Mouse (Mus musculus) layer of hippocampus, postnatal 36 days (tissue): ENCODE data around the gene Tmc6. TPM values are rescaled to one million over a fixed set of nuclear protein-coding genes. Genes with fewer than 3 reads are reported as not detected.

ENCODE experiments used
- DNase-seq, 2 experiments: peaks; one replicate each; pipeline ENCODE4 v3.0.0; 2022
- total RNA-seq, 2 experiments: library from RNA; stranded (reverse); gene quantifications; 2 replicates each; pipeline ENCODE4 v1.2.3; 2021

The Tmc6 gene
- total RNA-seq, 2 experiments from 2014 or later, result 7.3 to 9.7 TPM

DNA sequence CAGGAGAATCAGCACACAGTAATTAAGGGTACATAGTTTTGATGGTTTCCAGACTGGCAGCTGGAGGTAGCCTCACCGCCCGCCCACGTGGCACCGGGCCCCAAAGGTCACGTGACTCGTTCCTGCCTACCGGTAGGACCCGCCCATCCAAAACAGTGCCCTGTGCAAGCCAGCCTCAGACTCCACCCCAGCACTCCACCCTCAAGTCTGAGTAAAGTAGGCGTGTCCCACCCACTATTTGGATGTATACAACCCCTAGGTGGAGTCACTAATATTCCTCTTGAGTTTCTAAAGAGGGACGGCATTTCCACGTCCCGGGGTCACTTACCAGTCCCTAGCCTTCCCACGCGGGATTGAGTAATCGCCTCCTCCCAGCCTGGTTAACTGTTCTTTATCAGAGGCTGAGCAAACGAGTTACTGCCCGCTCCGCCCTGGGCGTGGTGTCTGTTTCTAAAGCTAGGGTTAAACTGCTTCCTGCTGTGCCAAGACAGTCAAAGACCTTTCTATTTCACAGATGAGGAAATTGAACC is 1.4 kb downstream of the Tmc6 start:
- no peak for DNase-seq

DNA sequence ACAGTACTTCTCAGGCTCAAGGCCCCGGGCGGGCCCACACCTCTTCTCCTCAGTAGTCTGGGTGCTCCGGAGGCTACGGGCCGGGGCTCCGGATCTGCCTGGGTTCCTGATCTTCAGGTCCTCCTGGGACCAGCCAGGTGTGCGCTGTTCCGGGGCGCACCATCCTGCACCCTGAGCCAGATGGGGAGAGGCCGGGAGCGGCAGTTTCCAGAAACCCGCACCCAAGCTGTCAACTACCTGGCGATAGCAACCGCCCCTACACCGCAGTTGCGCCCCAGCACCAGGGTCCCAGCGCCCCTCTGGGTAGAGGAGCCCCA is 1.8 kb downstream of the Tmc6 start:
- DNase-seq, result no peak

DNA sequence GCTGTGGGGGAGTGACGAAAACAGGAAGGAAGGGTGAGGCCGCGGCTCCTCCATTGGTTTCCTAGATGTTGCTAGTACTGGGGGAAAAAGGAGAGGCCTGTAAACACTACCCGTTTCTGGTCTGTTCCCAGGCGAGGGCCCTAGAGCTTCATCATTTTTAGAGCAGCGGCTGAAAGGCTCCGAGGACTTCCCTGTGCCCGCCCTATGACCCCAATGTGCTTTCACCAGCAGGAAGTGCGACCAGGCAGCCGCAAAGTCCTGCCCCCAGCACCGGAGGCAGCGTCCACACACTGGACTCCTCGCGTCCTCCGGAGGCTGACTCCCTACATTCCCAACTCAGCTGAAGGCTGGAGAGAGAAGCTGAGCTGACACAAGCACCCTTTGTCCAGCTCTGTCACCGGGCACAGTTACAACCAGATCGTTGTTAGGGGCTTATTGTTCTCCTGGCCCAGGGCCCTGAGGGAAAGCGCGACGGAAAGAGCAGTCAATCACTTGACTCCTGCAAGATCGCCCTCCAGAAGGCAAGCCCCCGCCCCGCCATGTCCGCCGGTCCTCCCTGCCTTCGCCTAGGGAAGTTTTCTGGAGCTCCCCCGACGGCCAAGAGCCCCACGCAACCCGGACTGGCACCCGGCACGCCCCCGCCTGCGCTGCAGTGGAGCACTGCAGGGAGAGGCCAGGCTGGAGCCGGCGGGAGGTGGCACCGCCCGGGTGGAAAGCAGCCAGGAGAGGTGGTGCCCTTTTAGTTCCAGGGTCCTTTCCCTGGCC is 2.4 kb downstream of the Tmc6 start:
- peak in 1 of 2 experiments; percentile 50 for DNase-seq

DNA sequence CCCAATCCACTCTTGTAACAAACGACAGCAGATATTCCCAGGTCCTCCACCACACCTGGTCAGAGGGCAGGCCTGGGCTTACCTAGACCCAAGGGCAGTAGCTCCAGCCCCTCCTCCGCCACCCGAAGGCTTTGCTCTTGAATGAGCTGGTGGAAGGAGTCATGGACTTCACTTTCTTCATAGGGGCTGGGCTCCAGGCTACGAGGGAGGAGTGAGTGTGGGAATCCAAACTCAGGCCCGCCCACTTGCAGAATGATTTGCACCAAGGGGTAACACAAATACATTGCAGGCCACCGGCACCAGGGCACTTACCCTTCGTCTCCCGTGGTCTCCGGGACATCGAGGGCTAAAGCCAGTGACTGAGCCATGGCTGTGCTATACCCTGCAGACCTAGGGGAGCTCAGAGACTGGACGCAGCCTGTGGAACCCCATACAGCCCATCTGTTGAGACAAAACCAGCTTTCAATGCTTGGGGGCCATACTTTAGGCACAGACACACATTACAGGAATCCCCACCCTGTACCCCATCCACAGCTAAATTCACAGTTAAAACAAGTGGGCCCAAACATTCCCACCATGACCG is 3.1 kb downstream of the Tmc6 start:
- no peak for DNase-seq

DNA sequence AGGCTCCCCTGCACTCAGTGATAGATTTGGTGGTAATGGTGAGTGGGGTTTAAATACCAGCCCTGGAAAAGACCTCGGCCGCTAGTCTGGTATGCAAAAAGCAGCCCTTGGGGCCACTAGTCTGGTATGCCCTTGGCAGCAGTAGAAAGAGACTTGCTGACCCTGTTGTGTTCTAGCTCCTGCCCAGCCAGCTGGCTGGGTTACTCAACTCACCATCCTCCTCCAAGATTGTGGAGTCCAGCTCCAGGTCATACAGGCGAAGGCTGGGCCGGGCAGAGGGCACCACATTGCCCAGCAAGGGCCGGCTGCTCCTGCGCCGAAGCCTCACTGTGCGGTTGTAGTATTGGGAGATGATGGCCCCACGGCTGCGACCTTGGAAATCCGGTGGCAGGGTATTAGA is 4.0 kb downstream of the Tmc6 start:
- no peak for DNase-seq

DNA sequence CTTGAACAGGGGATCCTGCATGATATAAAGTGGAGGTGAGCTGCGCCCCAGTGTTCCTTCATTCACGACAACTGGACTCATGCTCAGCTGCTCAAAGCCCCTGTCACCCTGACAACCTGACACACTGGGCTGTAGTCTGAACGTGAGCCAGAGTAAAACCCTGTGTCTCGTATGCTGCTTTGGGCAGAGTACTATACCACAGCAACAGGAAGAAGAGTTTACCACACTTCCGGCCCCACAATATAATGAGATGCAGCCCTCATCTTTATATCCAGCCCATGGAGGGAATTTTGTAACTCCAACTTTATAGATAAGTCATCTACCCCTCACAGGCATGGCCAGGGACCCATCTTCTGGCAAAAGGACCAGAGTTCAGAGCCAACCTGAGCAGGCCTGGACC is 4.9 kb downstream of the Tmc6 start:
- DNase-seq, result no peak

DNA sequence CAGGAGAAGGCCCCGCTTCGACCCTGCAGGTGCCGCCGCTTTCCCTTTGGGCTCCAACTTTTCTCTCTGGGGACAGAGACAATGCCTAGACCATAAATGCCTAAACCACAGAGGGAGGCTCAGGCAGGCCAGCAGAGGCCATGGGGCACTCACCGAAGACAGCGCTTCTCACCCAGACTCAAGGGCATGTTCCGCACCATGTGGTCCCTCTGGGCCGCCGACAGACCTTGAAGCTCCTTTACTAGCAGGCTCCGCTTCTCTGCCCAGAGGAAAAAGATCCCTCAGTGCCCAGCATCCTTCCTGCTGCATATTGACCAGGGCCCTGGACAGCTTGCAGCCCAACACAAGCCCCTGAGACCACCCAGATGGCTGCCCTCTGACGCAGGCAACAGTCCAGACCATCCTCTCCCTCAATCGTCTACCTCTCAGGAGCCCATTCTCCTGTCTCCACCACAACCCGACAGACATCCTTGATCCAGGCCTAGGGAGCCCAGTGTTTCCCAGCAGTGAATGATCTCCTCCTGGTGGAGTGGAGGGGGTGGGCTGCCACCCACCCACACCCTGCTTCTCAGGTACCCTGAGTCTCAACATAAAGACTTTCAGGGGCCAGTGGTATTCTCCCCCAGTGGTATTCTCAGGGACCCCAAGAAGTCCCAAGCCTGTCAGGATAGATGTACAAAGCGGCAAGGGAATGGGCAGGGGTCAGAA is 5.8 kb downstream of the Tmc6 start:
- DNase-seq, result no peak

DNA sequence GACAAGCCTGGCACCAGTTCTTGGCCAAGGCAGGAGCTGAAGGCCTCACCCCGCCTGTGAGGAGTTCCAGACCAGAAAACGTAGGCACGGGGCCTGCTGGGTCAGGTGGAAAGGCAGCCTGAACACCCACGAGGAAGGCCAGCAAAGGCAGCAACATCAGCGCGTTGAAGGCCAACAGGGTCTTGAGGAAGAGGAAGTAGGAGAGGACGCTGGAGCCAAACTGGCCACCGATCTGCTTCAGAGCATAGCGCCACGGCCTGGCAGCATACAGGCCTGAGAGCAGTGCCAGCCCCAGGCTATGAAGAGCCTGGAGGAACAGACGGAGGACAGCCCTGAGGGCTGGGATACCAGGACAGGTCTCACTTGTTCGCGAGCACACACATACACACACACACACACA is 6.5 kb downstream of the Tmc6 start:
- no peak for DNase-seq

DNA sequence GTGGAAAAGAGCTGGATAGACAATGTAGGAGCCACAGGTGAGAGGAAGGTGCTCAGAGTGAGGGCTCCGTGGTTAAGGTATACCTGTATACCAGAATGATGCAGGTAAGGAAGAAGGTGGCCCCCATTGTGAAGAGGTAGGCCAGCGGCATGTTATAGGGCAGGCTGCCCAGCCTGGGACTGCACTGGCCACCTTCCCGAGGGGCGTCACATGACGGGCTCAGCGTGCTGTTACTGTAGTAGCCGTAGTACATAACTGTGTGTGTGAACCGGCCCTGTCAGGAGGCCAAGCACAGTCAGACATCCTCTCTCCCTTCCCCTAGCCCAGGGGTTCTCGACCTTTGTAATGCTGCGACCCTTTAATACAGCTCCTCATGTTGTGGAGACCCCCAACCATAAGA is 7.1 kb downstream of the Tmc6 start:
- DNase-seq, result no peak

DNA sequence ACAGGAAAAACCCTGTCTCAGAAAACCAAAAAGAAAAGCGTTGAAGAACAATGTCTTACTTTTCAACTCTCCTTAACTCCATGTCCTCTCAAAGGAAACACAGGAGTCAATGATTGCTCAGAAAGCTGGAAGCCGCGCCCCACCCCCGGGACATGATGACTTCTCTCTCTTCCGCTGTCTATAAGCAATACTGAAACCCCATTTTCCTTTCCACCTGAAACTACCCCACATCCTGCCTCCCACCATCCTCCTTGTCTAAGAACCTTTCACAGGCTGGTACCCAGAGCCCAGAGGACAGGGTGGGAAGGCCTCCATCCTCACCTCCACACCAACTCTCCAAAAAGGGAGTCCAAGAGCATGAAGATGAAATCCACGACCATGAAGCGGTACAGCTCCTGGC is 9.6 kb downstream of the Tmc6 start:
- no peak for DNase-seq

DNA sequence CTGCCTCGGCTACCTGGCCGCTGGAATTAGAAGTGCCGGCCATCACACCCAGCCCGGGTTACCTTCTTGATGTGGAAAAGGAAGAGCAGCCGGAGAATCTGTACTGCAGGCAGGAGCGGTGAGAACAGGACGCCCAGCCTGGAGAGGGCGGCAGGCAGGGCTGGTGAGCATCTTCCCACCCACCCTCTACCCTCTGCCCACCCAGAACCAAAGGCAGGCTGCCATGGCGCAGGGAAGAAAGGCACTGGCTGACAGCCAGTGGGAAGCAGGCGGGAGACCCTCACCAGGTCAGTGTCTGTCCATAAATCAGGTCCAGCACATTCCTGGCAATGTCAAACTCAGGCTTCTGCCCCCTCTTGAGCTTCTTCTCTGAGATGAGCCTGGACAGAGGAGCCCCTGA is 11.6 kb downstream of the Tmc6 start:
- DNase-seq, result no peak

DNA sequence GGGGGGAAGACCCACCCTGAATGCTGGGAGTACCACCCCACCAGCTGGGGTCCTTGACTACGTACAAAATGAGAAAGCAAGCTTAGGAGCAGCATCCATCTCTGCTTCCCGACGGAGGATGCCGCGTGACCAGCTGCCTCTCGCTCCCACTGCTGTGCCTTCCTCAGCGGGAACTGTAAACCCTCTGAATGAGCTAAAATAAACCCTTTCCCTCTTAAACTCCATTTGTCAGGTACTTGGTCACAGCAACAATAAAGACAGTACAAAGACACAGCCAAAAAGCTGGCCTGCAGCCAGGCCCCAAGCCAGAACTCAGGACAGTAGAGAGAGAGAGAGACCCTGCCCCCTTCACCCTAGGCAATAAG is 12.3 kb downstream of the Tmc6 start:
- no peak for DNase-seq

DNA sequence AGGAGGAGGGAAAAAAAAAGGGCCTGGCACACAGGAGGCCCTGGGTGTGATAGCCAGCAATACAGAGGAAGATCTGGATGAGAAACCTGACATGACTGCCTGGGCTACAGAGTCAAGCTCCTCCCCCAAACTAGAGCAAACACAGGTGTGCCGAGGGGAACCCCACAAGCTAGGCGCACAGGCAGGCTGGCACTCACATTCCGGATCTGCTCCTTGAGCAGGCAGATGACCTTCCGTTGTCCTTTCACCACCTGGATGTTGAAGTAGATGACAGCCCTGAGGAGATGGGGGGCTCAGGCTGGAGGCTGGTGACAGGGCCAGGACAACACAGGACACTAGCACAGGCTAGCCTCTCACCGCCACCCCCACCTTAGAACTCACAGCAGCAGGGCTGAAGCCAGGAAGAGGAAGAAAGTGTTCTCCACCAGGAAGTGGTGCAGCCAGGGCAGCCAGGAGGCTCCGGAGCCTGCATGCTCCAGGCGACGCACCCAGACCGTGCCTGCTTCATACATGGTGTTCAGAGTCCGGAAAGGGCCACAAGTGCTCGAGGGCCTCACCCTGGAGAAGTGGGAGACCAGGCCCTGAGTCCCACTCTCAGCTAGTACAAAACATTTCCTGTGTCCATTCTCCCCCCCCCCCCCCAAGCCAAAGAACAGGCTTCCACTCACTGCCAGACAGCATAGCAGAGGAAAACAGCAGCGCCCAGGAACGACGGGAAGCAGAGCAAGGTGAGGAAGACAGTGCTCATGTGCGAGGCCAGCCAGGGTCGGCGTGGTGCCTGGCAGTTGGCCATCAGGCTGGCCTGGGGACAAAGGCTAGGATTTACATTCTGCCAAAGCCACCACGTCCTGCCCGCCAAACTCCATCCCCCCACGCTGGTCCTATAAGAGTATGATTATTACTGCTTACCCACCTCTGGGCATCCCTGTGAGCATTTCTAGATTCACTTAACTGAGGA is 13.0 kb downstream of the Tmc6 start:
- DNase-seq, result no peak

DNA sequence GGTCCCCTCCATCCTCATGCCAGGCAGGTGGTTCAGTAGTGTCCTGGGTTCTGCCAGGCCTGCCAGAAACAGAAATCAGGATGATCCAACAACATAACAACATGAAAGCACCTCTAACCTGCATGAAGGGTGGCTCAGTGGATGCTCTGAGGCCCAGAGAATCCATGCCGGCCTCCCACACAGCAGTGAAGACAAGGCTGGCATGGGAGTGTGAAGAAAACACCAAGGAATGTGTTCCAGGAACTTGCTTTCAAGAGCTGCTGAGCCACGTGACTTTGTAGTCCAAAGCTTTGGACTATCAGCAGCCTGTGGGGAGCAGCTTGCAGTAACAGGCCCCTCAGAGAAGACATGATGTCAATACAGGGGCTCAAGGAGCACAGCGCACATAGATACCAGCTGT is 15.7 kb downstream of the Tmc6 start:
- no peak for DNase-seq

DNA sequence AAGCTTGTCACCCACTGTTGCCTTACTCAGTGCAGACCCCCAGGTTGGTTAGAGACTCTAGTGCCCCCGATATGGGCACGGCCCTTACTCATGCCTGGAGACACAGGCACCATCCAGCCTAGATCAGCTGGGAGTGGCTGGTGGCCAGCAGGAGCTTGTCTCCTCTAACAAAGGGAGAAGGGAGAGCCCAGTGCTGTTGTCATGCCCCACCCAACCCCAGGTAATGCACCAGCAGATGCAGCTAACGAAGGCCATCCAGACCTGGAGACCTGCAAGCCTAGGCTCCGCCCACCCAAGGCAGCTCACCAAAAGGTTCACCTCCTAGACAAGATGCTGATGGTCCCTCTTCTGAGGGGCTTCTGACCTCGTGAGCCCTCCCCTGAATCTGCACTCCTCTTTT is 16.6 kb downstream of the Tmc6 start:
- no peak for DNase-seq

DNA sequence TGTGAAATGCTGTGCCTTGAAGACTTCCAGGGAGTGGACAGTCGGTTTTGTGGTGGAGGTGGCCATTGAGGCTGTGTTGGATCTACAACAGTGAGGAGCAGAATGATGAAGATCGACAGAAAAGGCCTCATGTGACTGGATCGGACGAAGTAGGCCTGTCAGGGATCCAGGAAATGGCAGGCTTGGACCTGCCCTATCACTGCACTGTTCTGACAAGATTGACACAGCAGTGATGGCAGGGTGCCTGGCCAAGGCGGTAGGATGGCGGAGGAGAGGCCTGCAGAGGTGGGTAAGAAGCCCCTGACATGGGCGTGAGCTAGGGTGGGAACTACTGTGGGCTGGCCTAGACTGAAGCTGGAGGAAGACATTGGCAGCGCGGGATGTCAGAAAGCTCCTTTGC is 17.7 kb downstream of the Tmc6 start:
- no peak for DNase-seq

DNA sequence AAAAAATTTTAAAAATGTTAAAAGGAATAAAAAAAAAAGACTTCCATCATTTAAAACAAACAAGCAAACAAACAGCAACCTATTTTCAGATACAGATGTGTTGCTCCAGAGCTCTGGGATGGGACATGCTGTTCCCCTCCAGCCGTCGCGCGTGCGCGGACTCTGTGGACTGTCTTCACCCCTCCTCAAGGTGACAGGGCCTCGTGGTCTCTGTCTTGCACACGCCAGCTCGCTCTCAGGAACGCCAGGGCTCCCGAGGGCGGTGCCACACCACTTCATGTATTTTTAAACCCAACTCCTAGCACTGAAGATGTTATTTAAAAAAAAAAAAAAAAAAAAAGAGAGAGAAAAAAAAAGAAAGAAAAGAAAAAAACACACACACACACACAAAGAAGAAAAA is 19.8 kb downstream of the Tmc6 start:
- DNase-seq, result no peak

DNA sequence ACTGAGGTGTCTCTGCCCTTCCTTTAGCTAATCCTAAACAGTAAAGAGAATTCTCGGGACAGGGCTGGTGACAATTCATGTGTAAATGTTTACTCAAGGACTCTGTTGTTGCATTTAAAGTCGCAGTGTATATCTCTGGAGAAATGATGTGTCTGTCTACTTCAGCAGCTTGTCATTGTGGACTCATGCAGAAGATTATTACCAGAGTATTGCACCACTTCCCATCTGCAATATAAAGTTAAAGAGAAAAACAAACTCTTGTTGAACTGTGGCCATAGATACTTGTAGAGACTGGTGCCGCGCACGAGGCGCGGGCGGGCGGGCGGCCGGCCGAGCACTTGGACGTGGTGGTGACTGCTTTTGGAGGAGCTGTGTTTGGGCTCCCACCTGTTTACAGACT is 20.2 kb downstream of the Tmc6 start:
- DNase-seq, result no peak

DNA sequence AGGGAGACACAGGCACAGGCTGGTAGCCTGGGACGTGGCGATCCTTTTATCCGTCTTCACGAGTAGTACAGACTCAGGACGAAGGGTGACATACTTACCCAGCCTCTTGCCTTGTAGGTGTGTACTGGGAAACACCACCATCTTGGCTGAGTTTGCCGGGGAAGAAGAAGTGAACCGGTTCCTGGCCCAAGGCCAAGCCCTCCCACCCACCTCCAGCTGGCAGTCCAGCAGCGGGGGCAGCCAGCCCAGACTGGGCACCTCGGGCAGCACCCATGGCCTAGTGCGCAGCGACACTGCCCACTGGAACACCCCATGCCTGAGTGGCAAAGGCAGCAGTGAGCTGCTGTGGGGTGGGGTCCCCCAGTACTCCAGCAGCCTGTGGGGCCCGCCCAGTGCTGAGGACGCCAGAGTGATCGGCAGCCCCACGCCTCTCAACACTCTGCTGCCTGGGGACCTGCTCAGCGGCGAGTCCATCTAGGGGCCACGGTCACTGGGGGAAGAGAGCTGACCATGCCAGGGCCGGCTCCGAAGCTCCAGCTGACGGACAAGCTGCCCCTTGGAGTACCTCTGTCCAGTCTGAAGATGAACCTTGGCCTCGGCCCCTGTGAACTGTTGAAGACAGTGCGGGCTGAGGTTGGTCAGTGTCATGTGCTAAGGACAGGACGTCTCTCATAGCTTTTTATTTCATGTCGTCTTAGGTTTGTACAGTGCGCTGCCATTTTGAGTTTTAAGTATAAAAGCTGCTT is 21.5 kb downstream of the Tmc6 start:
- no peak for DNase-seq

DNA sequence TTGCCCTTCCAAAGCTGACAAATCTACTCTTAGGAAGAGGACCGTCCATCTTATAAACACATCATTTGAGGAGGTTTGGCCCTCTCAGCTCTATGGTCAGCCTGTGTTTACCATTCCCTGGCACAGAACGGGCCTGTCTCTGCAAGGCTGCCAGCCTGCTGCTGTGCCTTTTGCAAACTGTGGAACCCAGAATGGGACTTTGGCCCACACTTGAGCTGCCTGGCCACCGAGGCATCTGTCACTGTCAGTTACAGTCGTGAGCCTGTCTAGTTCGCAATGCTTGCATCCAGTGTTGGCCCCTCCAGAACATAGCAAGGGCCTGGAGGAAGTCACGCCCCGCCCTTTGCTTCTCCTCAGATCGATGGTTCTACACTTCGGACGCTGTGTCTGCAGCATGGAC is 22.7 kb downstream of the Tmc6 start:
- no peak for DNase-seq

DNA sequence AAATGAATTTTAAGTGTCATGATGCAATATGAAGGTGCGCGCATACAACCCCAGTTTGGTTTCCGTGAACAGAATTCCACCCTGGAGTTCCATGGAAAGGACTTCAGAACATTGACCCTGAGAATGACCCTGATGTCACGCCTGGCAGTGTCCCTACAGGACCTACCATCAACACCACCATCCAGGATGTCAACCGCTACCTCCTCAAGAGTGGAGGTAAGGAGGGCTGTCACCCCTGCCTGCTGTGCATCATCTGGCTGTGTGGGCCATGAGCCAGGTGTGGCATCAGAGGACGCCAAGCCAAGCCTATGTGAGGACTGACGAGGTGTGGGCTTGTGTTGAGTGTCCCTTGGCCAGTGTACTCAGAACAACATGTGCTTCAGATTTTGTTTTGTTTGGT is 26.1 kb downstream of the Tmc6 start:
- no peak for DNase-seq

DNA sequence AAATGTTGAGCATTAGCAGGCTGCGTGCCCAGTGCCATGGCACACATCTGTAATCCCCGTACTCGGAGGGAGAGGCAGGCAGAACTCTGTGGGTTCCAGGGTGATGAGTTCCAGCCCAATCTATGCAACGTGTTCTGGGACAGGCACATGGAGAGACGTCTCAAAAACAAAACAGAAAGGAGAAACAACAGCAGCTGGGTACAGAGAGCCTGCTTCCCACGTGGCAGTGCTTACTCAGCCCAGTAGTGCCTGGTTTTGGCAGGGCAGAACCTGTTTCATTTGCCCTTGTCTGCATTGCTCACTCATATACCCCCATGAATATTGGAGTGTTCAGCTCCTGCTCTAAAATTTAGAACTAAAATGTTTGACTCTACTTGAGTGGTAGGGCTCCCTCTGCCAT is 30.5 kb downstream of the Tmc6 start:
- no peak for DNase-seq
